Mouse (Mus musculus) right cerebral cortex, adult 2 months (tissue): ENCODE data around the gene Slc28a3.

Source experiments
- DNase-seq, 2 experiments: peaks; one replicate each; pipeline ENCODE4 v3.0.0; 2021 to 2022; ENCODE audit warnings: low spot score in 2 of 2

The Slc28a3 gene

DNA sequence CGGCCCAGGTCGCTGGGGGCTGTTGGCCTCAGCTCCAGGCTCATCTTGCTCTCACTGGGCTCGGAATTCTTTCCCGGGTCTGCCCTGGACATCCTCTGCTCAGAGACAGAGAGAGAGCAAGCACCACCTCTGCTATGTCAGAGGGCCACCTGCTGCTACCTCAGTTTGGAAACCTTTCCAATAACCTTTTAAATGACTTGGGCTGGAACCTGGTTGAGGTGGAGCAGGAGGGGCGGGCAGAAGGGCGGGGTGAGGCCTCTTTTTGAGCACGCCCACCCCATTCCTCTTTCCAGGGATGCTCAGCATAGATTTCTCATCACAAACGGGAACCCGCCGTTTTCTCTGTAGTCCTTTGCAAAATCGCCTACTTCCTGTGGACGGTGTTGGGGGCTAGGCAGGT, at the start of gene Slc28a3:
Slc28a3 (minus strand) TSS at position 162 of the 400 bp plus-strand sequence.
- no peak for DNase-seq

DNA sequence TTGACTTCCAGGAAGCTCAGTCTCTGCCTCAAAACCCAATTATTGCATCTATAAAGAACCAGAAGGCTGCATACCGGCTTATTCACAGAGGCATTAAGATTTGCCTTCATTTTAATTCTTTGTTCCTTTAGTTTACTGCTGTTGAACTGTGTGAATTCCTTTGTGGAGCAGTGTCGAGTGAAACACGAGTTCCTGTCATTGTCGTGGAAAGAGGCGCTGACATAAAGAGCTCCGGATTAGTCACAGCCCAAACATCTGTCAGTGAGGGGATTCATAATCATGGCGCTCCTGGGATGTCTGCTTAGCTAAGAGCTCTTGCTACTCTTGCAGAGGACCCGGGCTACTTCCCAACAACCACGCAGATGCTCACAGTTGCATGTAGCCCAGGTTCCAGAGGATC, 47.3 kb upstream of the Slc28a3 start:
- no peak for DNase-seq

DNA sequence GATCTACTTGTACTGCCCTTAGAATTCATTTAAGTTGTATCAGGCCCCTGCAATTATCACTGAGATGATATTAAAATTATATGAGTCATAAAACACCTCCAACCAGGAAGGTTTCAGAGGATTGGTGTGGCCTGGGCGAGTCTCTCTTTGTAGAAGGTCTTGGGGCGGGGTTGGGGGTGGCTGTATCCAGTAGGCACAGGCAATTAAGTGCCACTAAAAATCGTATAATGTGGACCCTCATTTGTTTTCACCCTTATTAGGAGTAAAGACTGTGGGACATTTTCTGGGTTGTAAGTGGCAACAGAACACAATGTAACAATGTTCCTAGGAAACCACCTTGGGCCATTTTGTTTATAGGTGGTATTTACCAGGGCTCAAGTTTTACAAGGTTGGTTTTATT, 46.2 kb upstream of the Slc28a3 start:
- no peak for DNase-seq

DNA sequence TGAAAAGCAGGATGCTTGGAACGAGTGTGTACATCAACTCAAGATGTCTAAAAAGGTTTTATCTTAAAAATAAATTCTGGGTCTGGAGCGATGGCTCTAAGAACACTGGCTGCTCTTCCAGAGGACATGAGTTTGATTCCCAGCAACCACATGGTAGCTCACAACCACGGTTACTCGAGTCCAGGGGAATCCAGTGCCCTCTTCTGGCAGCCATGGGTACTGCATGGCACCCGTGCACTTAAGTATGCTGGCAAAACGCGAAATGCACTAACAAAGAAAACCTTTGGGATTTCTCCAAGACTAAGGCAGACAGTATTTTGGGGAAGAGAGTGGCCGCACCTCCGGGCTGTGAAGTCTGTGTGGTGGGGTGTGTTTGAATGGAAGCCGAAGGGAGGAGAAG, 44.9 kb upstream of the Slc28a3 start:
- DNase-seq: no peak

DNA sequence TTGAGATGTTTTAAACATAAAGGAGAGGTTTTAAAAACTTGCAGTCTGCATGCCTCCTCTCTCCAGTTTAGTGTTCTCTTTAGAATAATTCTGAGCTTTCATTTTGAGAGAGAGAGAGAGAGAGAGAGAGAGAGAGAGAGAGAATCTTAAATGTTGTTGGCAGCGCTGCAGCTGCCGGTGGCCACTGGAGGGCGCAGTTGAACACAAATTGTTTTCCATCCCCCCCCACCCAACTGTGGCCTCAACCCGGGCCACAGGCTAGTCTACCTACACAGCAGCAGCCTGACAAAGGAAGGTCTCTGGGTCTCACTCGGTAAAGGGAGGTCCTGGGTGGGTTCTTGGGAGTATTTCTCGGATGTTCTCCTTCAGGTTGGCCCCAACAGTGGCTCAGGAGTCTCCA, 29.7 kb upstream of the Slc28a3 start:
- peak; percentile 72 to 75 for DNase-seq

DNA sequence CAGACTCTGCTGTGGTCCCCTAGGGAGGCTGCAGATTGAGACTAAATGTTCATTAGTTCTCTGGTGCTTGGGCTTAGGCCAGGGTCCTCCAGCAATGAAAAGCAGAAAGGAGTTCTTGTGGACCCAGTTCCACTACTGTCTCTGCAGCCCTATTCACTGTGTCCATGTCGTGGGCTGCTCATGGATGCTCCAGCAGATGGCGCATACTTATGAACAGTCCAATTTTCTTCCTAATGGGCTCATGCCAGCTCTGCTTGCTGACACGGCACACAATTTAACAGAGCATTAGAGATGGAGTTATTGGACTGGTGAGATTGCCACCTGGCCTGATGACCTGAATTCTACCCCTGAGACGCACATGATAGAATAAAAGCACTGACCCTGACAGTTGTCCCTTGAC, 28.3 kb upstream of the Slc28a3 start:
- DNase-seq: peak; percentile 78 to 85

DNA sequence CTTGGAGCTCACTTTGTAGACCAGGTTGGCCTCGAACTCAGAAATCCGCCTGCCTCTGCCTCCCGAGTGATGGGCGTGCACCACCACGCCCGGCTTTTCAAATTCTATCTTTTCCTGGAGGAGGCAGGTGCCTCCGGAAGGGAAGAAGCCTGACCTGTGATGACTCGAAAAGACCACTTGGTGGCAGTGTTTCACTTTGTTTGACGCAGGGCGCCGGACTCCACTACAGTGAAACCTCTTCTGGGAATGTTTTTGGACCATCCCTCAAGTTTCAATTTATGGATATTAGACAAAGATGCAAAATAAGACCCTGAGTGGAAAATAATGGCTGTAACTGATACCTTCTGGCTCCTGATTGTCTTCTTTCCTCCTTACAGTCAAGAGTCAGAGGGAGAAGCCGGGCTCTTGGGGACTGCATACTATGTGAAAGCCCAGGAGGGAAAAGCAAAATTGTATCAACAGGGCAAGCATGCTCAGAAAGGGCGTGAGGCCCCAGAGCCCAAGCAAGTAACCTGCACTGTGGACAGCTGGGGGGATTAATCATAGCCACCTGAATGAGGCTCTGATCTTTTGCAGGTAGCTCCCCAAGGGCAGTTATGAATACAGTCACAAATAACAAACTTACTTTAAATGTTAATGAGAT, 26.8 kb upstream of the Slc28a3 start:
- peak; percentile 68 to 76 for DNase-seq

DNA sequence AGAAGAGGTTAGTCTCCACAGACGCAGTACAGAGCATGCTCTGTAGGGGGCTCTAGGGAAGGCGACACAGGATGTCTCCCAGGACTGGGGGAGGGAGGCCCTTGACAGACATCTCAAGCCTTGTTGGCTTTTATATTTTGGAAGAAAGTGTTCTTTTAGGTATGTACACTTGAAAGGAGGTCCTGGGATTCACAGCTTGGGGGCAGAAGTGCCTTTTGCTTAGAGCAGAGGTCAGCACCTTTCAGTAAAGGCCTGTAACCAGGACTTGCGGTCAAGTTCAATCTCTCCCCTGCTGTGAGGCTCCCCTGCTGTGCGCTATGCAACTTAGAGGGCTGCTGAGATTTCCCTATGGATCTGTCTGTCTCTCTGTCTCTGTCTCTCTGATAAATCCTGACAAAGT, 23.2 kb upstream of the Slc28a3 start:
- DNase-seq: no peak

DNA sequence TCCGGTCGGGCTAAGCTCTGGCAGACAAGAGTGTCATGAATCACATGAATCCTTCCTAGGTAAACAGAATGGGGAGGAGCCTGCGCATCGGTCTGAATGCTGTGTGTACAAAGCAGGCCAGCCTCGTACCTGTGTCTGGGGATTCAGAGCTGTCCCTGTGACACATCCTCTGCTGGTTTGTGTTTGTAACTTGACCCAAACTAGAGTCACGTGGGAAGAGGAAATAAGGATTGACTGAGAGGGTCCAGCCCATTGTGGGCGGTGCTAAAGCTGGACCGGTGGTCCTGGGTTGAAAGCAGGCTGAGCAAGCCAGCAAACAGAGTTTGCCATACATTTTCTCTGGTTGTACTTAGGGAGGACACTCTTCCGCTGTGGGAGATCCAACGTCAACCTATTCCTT, 20.1 kb upstream of the Slc28a3 start:
- no peak for DNase-seq

DNA sequence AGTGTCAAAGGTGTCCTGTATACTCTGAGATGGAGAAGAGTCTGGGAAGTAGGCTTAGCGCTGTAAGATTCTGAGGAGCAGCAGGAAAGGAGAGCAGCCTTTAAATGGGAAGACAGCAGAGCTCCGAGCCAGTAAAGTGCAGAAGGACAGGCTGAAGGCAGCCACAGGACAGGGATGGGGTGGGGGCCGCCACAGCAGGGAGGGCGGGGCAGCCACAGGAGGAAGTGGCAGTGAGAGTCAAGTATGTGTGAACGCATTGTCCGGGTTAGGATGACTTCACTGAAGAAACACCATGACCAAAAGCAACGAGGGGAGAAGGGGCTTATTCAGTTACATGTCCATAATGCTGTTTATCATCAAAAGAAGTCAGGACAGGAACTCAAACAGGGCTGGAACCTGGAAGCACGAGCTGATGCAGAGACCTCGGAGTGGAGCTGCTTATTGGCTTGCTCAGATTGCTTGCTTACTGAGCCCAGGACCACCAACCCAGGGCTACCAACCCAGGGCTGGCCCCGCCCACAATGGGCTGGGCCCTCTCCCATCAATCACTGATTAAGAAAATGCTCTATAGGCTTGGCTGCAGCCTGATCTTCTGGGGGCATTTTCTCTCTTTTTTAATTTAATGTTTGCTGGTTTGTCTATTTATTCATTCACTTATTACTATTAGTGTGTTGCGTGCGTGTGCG, 18.8 kb upstream of the Slc28a3 start:
- DNase-seq: no peak

DNA sequence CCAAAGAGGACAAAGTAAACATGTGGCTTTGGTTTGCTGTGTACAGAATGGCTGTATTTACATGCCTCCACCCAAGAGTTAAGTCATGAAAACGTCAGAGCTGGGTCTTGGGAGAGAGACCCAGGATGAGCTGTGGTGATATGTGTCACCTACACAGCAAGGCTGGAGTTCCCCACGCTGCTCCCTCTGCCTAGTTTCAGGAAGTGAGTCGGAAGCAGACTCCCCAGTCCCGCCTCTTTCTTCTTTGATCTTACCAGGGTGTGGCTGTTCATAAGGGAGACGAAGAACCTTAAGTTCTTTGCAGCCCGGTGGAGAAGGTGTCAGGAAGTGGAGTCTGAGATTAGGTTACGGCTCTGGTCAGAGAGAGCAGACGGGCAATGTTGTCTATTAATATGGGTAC, 12.0 kb upstream of the Slc28a3 start:
- DNase-seq: no peak

DNA sequence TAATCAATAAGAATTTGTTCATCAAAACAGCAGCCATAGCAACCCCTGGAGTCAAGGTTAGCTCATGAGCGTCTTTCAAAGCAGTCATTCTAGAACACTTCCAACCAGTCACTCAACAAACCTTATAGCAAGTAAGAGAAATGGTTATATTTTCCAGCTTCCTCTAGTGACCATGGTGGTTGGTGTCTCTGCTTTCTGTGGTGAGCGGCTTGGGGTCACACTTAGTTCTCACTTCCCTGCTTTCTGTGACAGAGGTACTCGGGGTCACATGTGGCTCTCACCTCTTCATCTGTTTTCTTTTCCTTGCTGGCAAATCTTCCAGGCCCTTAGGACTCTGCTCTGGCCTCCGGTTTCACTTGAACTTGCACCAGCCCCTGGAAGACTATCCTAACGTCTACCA, 8.6 kb upstream of the Slc28a3 start:
- no peak for DNase-seq

DNA sequence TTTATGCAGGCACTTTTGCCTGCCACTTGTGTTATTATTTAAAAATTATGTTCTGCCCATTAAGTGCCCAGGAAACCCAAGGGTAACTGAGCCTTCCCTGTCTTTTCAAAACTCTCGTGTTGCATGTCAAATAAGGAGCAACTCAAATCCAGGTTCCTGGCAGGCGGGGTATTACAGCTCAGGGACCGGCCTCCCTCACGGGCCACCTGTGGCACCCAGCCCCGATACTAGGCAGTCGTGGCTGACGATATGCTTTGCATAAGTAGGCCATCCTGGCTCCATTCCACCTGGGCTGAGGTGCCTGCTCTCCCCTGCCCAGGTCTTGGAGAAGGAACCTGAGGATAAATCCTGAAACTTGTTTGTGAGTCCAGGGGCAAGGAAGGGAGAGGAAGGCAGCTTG, 618 bp downstream of the Slc28a3 start:
- no peak for DNase-seq

DNA sequence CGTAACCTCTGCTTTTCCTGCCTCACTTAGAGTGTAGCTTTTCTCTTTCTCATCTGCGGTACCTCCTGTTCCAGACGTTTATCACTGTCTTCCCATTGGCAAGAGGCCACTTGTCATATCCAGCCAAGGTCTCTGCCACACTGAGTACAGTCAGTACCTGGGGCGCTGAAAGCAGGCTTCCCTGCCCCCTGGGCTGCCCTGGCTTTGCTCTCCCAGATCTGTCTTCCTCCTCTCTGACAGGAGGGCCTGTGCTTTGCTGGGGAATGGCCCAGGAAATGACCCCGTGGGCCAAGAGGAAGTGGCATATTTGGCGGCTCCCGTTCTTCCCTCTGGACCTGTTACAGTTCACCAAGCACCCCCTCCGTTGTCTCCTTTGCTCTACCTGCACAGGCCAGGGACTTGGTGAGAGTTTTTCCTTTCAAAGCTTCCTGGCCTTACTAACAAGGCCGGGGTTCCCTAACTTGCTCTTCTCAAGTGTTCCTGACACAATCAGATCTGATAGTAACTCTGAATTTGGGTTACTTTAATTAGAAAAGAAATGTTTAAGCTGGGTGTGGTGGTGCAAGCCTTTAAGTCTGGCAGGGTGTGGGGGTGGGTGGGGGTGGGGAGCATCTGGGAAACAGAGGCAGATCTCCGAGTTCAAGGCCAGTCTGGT, 9.3 kb downstream of the Slc28a3 start:
- no peak for DNase-seq

DNA sequence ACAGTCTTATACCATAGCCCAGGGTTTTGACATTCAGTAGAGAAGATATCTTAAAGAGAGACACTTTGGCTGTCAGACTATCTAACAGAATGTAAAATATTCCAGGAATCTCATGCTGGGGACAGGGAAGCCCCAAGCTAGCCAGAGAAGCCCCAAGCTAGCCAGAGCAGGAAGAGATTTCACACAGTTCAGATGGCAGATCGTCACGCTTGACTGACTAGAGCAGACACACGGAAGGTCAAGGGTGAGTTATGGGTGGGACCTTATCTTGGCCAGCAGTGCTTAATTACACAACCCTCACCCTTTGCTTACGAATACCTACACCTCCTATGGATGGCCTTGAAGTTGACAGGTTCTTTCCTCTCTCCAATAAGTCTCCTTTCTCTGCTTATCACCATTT, 12.1 kb downstream of the Slc28a3 start:
- DNase-seq: no peak

DNA sequence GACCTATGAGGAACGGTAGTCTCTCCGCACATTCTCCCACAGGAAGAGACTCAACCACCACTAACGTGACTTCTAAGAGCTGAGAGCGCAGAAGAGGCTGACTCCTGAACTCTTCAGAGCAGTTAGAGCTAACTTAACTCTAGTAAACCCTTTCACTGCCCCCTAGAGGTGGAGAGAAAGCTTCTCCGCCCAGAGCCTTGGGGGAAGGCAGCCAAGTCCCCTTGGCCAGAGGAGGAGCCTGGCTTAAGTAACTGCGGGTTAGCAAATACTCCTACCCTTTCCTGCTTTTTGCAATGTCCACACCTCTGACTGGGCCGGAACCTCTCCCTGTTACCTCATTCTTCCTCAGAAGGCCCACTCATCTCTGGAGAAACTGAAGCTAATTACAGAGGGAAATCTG, 17.5 kb downstream of the Slc28a3 start:
- DNase-seq: peak; percentile 10 to 23

DNA sequence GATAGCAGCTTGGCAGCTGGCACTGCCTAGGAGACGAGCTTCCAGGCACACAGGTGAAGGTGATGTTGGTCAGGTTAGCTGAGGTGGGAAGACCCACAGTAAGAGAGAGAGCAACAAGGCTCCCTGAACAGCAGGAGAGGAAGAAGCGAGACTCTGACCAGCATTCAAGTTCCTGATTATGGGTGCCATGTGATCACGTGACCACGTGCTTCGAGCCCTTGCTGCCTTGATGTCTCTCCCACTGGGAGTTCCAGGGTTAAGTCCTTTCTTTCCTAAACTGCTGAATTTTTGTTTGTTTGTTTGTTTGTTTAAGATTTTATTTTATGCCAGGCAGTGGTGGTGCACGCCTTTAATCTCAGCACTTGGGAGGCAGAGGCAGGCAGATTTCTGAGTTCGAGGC, 18.8 kb downstream of the Slc28a3 start:
- no peak for DNase-seq

DNA sequence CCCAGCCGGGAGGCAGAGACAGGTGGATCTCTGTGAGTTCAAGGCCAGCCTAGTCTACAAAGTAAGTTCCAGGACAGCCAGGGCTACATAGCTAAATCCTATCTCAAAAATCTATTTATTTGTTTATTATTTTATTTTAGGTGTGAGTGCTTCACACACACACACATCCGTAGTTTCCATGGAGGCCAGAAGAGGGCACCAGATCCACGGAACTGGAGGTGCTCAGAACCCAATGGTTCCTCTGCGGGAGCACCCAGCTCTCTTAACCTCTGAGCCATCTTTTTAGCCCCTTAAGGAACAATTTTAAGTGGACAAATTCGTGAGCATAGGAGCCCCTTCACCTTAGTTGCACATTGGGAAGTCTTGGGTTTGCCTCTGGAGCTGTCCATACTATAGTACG, 20.0 kb downstream of the Slc28a3 start:
- DNase-seq: peak; percentile 40 to 50

DNA sequence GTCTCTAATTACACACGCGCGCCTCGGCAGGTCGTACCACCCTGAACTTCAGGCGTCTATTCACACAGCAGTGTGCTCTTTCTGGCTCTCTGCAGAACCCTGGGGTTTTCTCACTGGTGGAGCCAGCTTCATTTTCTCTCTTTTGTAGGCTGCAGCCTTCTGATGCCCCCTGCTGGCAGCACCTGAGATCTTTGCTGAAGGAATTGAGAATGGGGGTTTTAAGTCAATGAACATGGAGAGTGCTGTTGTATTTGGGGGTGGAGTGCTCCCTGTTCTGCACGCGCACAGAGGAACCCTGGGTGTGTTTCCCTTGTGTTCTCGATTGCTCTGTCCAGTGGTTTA, 21.2 kb downstream of the Slc28a3 start:
- DNase-seq: peak; percentile 87 to 90

DNA sequence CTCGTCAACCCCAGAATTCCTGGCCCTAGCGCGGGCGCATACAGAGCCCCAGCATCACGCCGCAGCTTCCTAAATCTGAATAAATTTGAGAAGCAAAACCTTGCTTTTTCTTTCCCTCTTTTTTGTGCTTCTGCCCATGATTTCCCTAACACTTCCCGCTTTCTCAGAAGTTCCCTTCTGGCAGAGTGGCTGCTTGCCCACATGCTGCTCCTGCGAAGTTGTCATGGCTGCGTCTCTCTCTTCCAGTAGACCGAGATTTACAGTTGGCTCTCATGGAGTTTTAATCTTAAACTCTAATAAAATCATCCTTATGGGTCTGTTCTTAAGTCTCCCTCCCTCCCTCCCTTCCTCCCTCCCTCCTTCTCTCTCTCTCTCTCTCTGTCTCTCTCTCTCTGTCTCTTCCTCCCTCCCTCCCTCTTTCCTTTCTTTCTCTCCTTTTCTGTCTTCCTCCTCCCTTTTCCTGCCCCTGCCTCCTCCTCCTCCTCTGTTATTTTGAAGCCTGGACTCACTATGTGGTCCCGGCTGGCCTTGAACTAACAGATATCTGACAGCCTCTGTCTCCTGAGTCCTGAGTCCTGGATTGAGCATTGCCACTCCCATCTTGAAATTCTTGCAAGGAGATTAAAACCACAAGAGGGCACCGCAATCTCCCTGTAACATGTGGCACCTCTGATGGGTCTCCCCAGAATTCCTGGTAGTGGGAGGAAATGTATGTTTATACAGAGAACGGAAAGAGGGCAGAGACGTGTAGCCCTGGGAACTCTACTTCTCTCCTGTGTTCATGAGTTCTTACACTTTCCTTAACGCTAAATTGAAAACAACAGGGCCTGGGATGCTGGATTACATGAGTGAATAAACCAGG, 21.8 kb downstream of the Slc28a3 start:
- peak; percentile 21 to 34 for DNase-seq

DNA sequence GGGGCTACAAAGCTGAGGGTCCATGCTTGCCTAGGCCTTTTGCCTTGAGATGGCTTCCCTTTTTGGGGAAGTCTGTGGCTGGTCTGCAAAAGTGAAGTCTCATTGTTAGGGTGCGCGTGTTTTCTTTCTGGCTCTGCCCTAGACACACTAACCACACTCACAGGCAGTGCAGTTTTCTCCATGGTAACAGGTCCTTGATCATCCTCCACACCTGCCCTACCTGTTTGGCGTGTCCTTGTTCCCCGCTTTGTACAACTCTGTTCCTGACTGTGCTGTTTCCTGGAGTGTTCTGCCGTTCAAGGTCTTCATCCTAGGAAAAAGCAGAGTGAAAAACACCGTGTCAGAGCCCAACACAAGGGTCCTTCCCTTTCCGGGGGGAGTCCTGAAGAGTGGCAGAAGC, 22.7 kb downstream of the Slc28a3 start:
- DNase-seq: no peak

DNA sequence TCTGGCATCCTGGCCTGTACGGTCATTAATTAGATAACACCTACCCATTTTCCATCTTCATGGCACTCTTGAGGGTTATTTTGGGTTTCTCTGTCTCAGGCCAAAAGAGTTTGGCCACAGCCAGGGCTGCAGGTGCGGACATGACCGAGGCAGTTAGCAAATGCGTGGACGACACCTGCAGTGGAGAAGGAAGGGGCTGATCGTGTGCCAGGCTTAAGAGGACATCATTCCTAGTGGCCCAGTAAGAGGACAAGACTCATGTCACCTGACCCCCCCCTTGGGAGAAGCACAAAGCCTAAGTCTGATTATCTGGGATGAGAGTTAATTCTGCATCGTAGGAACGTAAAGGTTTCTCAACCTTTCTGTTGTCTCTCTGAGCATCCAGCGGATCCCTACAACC, 44.5 kb downstream of the Slc28a3 start:
- no peak for DNase-seq
